In the genomic region with DNA sequence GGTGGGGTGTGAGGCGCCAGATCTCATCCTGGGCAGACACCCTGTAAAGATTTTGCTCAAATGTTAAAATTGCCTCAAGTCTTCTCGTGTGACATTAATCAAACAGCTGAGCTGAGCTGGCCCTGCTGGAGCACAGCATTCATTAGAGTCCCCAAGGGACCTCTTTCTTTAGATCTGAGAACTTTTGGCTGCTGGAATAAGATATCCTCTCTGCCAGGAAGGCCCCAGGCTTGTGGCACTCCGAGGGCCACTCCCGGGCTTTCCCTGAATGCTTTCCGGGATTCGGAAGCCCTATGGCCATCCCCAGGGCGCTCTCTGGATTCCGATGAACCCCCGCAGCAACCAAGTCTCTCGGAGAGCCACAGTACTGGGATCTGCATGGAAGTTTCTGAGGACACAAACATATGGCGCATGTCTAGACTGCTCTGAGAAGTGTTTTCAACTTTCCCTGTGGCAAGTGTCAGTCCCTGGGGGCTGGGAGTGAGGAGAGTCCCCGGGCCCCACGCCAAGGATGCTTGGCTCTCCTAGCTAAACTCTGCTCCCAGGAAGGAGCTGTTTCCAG, we compare ENCODE assay signal across 10 mouse cellular contexts. TPM values are rescaled to one million over a fixed set of nuclear protein-coding genes. Genes with fewer than 3 reads are reported as not detected.
A peak's percentile ranks its signal among the peaks of the same experiment; 100 is the strongest.
DNase-seq lines count a peak whose midpoint lies in the region; ATAC-seq lines count a peak whose summit lies in the region.
"Had no signal": no experiment of that assay in that cellular context is flagged by ENCODE, and none has a peak within 500 bp of the region (broad histone marks: within the 10 kb centered on the region; RNA-seq: fewer than 3 reads in every experiment).

No protein-coding gene starts in this region.

- peaks cover 5% of the 10 kb centered on the region; the same call in 1 of the 2 replicates for H3K4me1 ChIP-seq in brown adipose tissue, adult 24 weeks (ENCODE audit: control insufficient read depth, insufficient read depth, insufficient read length, low read length)
- peaks cover 21% of the 10 kb centered on the region for H3K4me1 ChIP-seq in hindbrain, embryonic 14.5 days (replicated peaks; ENCODE audit: control insufficient read depth, insufficient read depth, low read length)
- peaks cover 22% of the 10 kb centered on the region for H3K4me1 ChIP-seq in midbrain, embryonic 16.5 days (ENCODE audit: control insufficient read depth, insufficient read depth, low read length)

- H3K36me3 ChIP-seq in hindbrain, embryonic 14.5 days (replicated peaks; ENCODE audit: control insufficient read depth, insufficient read depth) = no peaks in the 10 kb centered on the region
- no peaks in the 10 kb centered on the region for H3K36me3 ChIP-seq in midbrain, embryonic 16.5 days (ENCODE audit: control insufficient read depth, insufficient read depth, low read length)

- H3K9ac ChIP-seq in hindbrain, embryonic 14.5 days = peak overlapping the region; percentile 24; the same call in 1 of the 2 replicates
- peak overlapping the region; percentile 21; the same call in 1 of the 2 replicates for H3K9ac ChIP-seq in midbrain, embryonic 16.5 days (ENCODE audit: low read depth, low read length)

- no peaks in the 10 kb centered on the region for H3K9me3 ChIP-seq in hindbrain, embryonic 14.5 days (ENCODE audit: control insufficient read depth, low read length)
- H3K9me3 ChIP-seq in midbrain, embryonic 16.5 days (replicated peaks; ENCODE audit: control insufficient read depth, low read length, poor library complexity, severe bottlenecking) = no peaks in the 10 kb centered on the region

- H3K27ac ChIP-seq in brown adipose tissue, adult 24 weeks (replicated peaks; ENCODE audit: low read depth, low read length) = no peak overlapping the region
- H3K27ac ChIP-seq in hindbrain, embryonic 14.5 days = peak overlapping the region; percentile 75
- peak overlapping the region; percentile 65 for H3K27ac ChIP-seq in midbrain, embryonic 16.5 days (ENCODE audit: low read length)

- H3K4me3 ChIP-seq in brown adipose tissue, adult 24 weeks (ENCODE audit: insufficient read depth, low read depth, low read length) = peak overlapping the region; percentile 20; the same call in 1 of the 2 replicates
- H3K4me3 ChIP-seq in hindbrain, embryonic 14.5 days (replicated peaks; ENCODE audit: low read length) = no peak overlapping the region
- H3K4me3 ChIP-seq in midbrain, embryonic 16.5 days (ENCODE audit: low read depth, low read length) = peak overlapping the region; percentile 1; the same call in 1 of the 2 replicates

- ATAC-seq in hindbrain, embryonic 14.5 days (ENCODE audit: low FRiP score) = peak; percentile 77
- peak; percentile 81 for ATAC-seq in midbrain, embryonic 16.5 days
- ATAC-seq in erythroid progenitor cell, adult 5-6 weeks (replicated peaks; ENCODE audit: low FRiP score, poor library complexity, severe bottlenecking) = no peak

- no peaks in the 10 kb centered on the region for H3K27me3 ChIP-seq in hindbrain, embryonic 14.5 days (ENCODE audit: control insufficient read depth, insufficient read depth, low read length)
- H3K27me3 ChIP-seq in midbrain, embryonic 16.5 days (ENCODE audit: control insufficient read depth, insufficient read depth, low read depth, low read length) = no peaks in the 10 kb centered on the region

- H3K4me2 ChIP-seq in hindbrain, embryonic 14.5 days (replicated peaks) = peak overlapping the region; percentile 43
- H3K4me2 ChIP-seq in midbrain, embryonic 16.5 days (ENCODE audit: low read length) = peak overlapping the region; percentile 37

- intact Hi-C loops in left cerebral cortex, postnatal 4 days (cut with DNase I) = no loop called here

- WGBS in hindbrain, embryonic 14.5 days = 1% methylated on average over 13 of the region's 13 CpGs
- 3% methylated on average over 13 of the region's 13 CpGs for WGBS in midbrain, embryonic 16.5 days

- DNase-seq in Muller cell, postnatal 12 days (ENCODE audit: inconsistent ontology term) = peak; percentile 62
- peak; percentile 83 for DNase-seq in gastrocnemius, postnatal 10 days
- DNase-seq in hindbrain, embryonic 14.5 days (ENCODE audit: low spot score) = peak; percentile 68
- peak; percentile 91 for DNase-seq in left cerebral cortex, postnatal 4 days
- no peak for DNase-seq in natural killer cell, adult 2 months (ENCODE audit: low spot score in 2 of 2)

RNA-seq across cellular contexts. Expression of a gene that starts 10.8 kb away (rescaled TPM):
- polyA plus RNA-seq in brown adipose tissue, adult 24 weeks (2012; ENCODE audit: insufficient read depth, insufficient read length, missing spikeins) = not detected in 2 replicates
- total RNA-seq in gastrocnemius, postnatal 10 days (2021) = 1 to 10 TPM in 1 of 2 experiments, under 1 TPM in 1; 0.99 to 1.2 TPM
- 16.4 and 19.7 TPM in 2 replicates for polyA plus RNA-seq in hindbrain, embryonic 14.5 days (2014; fragmentation: Nextera tagmentation; extraction: Ambion mirVana)
- 10 to 100 TPM; 22.2 to 27.3 TPM for total RNA-seq in left cerebral cortex, postnatal 4 days (2021)
- 47.1 and 49.1 TPM in 2 replicates for polyA plus RNA-seq in midbrain, embryonic 16.5 days (2015; fragmentation: Nextera tagmentation; extraction: Ambion mirVana)
- total RNA-seq in erythroid progenitor cell, adult 5-6 weeks (2015; ENCODE audit: low replicate concordance) = not detected in 2 replicates
- total RNA-seq in erythroid progenitor cell, adult 5-6 weeks (2017; ENCODE audit: low replicate concordance) = not detected in 2 replicates
- total RNA-seq: adrenal gland, adult 18-20 months had no signal
- polyA plus RNA-seq: liver, adult 2 months had no signal

Comparison
In these comparisons a context has a peak if more than half of its experiments do, and no peak if none do; other contexts are left out.
1. DNase-seq: peak in Muller cell, postnatal 12 days (single experiment), gastrocnemius, postnatal 10 days (single experiment), hindbrain, embryonic 14.5 days (single experiment) and left cerebral cortex, postnatal 4 days (single experiment); none in natural killer cell, adult 2 months (0 of 2).
2. RNA of a gene that starts 10.8 kb away (total RNA-seq): 22.2 to 27.3 TPM in left cerebral cortex, postnatal 4 days; 0.99 to 1.2 TPM in gastrocnemius, postnatal 10 days and not detected in erythroid progenitor cell, adult 5-6 weeks; every median in the first group is over 10 times any median in the second.